Mouse (Mus musculus) urinary bladder, adult 18-20 months (tissue): Measurements from ENCODE around the gene Cmtm6.

Experiments used
- DNase-seq, 2 experiments: peaks; one replicate each; pipeline ENCODE4 v3.0.0; 2022; ENCODE audit warnings: low spot score in 2 of 2, mixed read lengths in 2 of 2

Gene Cmtm6

DNA sequence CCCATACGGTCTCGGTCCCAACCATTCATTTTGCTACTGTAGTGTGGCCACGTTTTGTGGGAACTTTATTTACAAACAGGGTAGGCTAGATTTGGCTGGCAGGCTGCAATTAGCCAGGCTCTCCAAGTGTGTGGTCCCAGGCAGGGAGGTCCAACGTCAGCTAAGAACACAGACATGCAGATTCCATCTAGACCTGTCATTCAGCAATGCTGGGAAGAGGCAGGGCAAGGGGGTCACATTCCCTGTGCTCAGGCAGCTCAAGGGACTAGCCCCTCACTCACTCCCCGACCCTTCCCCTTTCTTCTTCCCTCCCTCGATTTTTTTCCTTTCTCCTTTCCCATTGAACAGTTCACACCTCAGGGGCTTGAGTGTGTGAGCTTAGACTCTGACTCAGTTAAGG is 67.9 kb downstream of the Cmtm6 start:
- DNase-seq, result no peak
